Mouse (Mus musculus) adrenal gland, adult (tissue): ENCODE data around the gene Chrdl2.

Experiments
- DNase-seq, 2 experiments: peaks; one replicate each; pipeline ENCODE4 v3.0.0; 2022 to 2023; ENCODE audit warnings: low spot score in 1 of 2; ENCODE audit not compliant: inconsistent age in 2 of 2

Chrdl2 gene

GRCm38 (mm10) chr7:99982256-99983242 lies 23.4 kb upstream of the Chrdl2 start:
- DNase-seq: peak in 1 of 2 experiments; percentile 21

GRCm38 (mm10) chr7:99988725-99989124 lies 17.2 kb upstream of the Chrdl2 start:
- peak; percentile 71 to 88 for DNase-seq

GRCm38 (mm10) chr7:99989844-99990760 lies 15.9 kb upstream of the Chrdl2 start:
- DNase-seq: peak; percentile 69 to 82

- DNase-seq: no peak
Observed at GRCm38 (mm10) chr7:99990990-99991707, 14.8 kb upstream of the Chrdl2 start.

- no peak for DNase-seq
Observed at GRCm38 (mm10) chr7:99993159-99993558, 12.8 kb upstream of the Chrdl2 start.

GRCm38 (mm10) chr7:99995186-99995585 lies 10.8 kb upstream of the Chrdl2 start:
- DNase-seq: no peak

- no peak for DNase-seq
Observed at GRCm38 (mm10) chr7:99998668-99999067, 7.3 kb upstream of the Chrdl2 start.

GRCm38 (mm10) chr7:100003781-100004180 lies 2.2 kb upstream of the Chrdl2 start:
- peak in 1 of 2 experiments; percentile 49 for DNase-seq

- no peak for DNase-seq
Observed at GRCm38 (mm10) chr7:100006411-100006810, 439 bp downstream of the Chrdl2 start.

- no peak for DNase-seq
Observed at GRCm38 (mm10) chr7:100008765-100009164, 2.8 kb downstream of the Chrdl2 start.

GRCm38 (mm10) chr7:100009640-100010039 lies 3.7 kb downstream of the Chrdl2 start:
- peak; percentile 72 to 89 for DNase-seq

- peak; percentile 41 to 62 for DNase-seq
Observed at GRCm38 (mm10) chr7:100010711-100011110, 4.7 kb downstream of the Chrdl2 start.

GRCm38 (mm10) chr7:100012085-100012484 lies 6.1 kb downstream of the Chrdl2 start:
- DNase-seq: no peak

GRCm38 (mm10) chr7:100012515-100012914 lies 6.5 kb downstream of the Chrdl2 start:
- DNase-seq: no peak

- peak; percentile 73 to 89 for DNase-seq
Observed at GRCm38 (mm10) chr7:100014123-100014600, 8.2 kb downstream of the Chrdl2 start.

GRCm38 (mm10) chr7:100017056-100017455 lies 11.1 kb downstream of the Chrdl2 start:
- DNase-seq: no peak

- no peak for DNase-seq
Observed at GRCm38 (mm10) chr7:100027353-100027752, 21.4 kb downstream of the Chrdl2 start.

- no peak for DNase-seq
Observed at GRCm38 (mm10) chr7:100029307-100029706, 23.3 kb downstream of the Chrdl2 start.

- no peak for DNase-seq
Observed at GRCm38 (mm10) chr7:100030996-100031749, 25.2 kb downstream of the Chrdl2 start.

GRCm38 (mm10) chr7:100033672-100034071 lies 27.7 kb downstream of the Chrdl2 start:
- DNase-seq: no peak
